Mouse (Mus musculus) limb, embryonic 10.5 days (tissue): ENCODE measurements around the gene Grm4. TPM values are rescaled to one million over a fixed set of nuclear protein-coding genes. Genes with fewer than 3 reads are reported as not detected.

Experiments
- DNase-seq: peaks from one replicate; pipeline ENCODE4 v3.0.0-alpha.2; 2017; ENCODE audit warnings: low spot score
- H3K27ac ChIP-seq: fragments of 300-500 bp; sonication (generic); 2 replicates; pipeline ENCODE4 v1.5.1; 2016; ENCODE audit warnings: mild to moderate bottlenecking
- H3K27me3 ChIP-seq: fragments of 300-500 bp; sonication (generic); 2 replicates; pipeline ENCODE4 v1.6.1; 2016; ENCODE audit warnings: low read depth, mild to moderate bottlenecking; ENCODE audit not compliant: poor library complexity, severe bottlenecking
- H3K36me3 ChIP-seq: fragments of 300-500 bp; sonication (generic); 2 replicates; pipeline ENCODE4 v1.6.1; 2016; ENCODE audit warnings: mild to moderate bottlenecking, moderate library complexity
- H3K4me1 ChIP-seq: fragments of 300-500 bp; sonication (generic); 2 replicates; pipeline ENCODE4 v1.6.1; 2016
- H3K4me3 ChIP-seq: fragments of 300-500 bp; sonication (generic); 2 replicates; pipeline ENCODE4 v1.5.1; 2016; ENCODE audit warnings: mild to moderate bottlenecking, moderate library complexity
- H3K9me3 ChIP-seq: fragments of 300-500 bp; sonication (generic); replicated peaks from 2 replicates; pipeline ENCODE4 v1.6.1; 2016; ENCODE audit warnings: mild to moderate bottlenecking
- whole genome bisulfite sequencing: fragments of 180-500 bp; shearing (Covaris S2); methylation state at CpG from one replicate; pipeline ENCODE4 v1.1.7; 2016; 5-methylcytosine and 5-hydroxymethylcytosine counted together
- polyA plus RNA-seq: library from polyadenylated mRNA; unstranded; fragments of >200 nt; fragmentation: Nextera tagmentation; extraction: Ambion mirVana; gene quantifications from 2 replicates; pipeline ENCODE4 v1.2.1, GENCODE M21; 2016

Gene Grm4
- polyA plus RNA-seq, 1 experiment from 2014 or later, result 0.06 TPM

DNA sequence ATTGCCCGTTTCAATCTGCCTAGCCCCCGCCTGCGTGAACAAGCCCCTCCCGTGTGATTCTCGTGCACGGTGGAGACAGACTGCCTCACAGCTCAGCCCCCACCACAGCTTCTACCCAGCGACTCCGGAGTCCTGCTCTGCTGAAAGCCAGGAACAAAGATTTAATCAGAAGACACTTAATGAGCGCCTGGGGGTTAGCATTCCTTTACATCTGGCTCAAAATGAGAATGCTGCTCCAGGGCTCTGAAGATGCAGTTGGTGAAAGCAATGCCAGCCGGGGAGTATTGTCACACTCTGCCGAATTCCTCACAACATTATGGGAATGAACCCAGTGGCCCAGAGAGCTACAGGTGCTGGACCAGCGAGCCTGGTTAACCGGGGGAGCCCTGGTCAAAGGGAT, 85.4 kb downstream of the Grm4 start:
- Histone ChIP-seq H3K4me3 (no peak overlapping the region), H3K27me3 (peaks cover 14% of the 10 kb centered on the region; the same call in 1 of the 2 replicates), H3K4me1 (peaks cover 43% of the 10 kb centered on the region), H3K9me3 (no peaks in the 10 kb centered on the region), H3K27ac (0 out of 2 replicates have a peak overlapping the region, but pooled peaks have one; percentile 11), H3K36me3 (no peaks in the 10 kb centered on the region)
- DNase-seq, result no peak
- WGBS, result 51% methylated on average over 13 of the region's 13 CpGs

DNA sequence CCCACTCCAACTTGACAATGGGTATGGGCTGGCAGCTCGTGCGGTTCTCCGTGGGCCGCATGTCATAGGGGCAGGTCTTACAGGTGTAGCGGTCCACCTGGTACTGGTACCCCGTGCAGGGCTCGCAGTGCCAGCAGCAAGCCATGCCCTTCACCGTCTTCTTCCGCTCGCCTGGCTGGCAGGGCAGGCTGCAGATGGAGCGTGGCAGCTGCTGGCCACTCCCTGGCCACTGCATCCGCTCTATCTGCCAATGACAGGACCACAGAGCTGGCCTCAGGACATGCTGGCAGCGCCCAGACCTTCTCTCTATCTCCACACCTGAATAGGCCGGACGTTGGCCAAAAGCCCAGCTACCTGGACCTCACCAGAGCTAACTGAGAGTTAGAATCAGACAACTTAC, 86.0 kb downstream of the Grm4 start:
- Histone ChIP-seq H3K27me3 (peaks cover 19% of the 10 kb centered on the region), H3K27ac (no peak overlapping the region), H3K4me3 (no peak overlapping the region), H3K4me1 (peaks cover 43% of the 10 kb centered on the region), H3K9me3 (no peaks in the 10 kb centered on the region), H3K36me3 (no peaks in the 10 kb centered on the region)
- 93% methylated on average over 15 of the region's 15 CpGs for WGBS
- DNase-seq, result no peak

DNA sequence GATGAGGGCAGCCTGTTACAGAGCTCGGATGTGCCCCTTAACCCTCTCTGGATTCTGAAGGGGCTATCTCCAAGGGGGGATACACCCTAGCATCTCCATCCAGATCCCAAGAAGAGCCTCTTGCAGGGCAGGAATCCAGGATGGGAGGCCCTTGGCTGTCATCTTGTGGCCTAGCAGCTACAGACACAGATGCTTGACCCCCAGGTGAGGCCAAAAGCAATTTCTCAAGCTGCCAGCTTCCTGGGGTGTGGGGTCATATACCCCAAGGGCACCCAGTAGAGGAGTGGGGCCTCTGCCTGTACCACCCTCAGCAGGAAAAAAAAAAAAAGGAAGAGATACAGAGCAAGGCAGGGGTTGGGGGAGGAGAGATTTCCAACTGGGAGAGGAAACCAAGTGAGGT, 87.1 kb downstream of the Grm4 start:
- Histone ChIP-seq H3K27ac (no peak overlapping the region), H3K4me3 (no peak overlapping the region), H3K4me1 (peaks cover 50% of the 10 kb centered on the region), H3K27me3 (peaks cover 31% of the 10 kb centered on the region), H3K9me3 (no peaks in the 10 kb centered on the region), H3K36me3 (no peaks in the 10 kb centered on the region)
- WGBS, result 80% methylated on average over 1 of the region's 1 CpGs
- DNase-seq, result no peak

DNA sequence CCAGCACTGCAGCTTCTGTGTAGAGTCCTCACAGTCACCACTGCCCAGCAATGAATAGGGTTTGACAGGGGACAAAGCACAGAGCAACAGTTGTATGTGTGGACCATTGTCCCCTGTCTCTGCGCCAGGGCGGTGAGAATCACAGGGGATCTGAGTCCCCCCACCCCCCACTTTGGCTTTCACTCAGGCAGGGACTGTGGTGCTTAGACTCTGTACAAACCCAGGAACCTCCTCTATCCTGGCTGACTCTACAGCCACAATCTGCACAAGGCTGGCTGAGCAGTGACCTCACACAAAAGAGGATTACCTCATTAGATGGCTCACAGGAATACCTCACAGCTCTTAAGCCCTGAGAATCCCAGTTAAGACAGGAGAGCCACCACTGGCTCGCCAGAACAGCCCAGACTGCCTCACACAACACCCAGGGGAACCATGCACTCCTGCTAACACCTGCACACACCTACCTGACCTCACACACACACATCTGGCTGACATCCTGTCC, 88.0 kb downstream of the Grm4 start:
- Histone ChIP-seq H3K4me3 (no peak overlapping the region), H3K9me3 (peaks cover 7% of the 10 kb centered on the region; the same call in 1 of the 2 replicates), H3K27ac (peak overlapping the region; percentile 47), H3K27me3 (peaks cover 39% of the 10 kb centered on the region), H3K36me3 (no peaks in the 10 kb centered on the region), H3K4me1 (peaks cover 50% of the 10 kb centered on the region)
- WGBS, result 64% methylated on average over 3 of the region's 3 CpGs
- DNase-seq, result no peak

DNA sequence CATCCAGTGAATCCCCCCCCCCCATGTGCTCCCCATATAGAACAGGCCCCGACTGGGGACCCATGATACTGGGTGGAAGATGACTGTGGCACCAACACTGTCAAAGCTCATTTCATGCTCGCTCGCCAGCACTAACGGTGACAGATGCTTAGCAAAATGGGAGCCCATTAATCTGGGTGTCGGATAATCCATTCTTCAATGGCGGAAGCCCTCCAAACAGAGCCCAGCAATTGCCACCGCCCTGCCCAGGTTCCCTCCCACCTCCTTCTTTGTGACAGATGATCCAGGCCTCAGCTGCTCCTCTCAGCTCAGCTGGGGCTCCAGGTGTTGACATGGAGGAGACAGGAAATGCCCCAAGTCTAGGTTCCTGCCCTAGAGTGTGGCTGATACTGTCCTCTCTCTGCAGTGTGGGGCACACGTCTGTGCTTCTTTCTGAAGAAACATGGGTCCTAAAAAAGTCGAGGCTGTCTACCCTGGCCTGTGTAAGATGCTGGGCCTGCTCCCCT, 89.0 kb downstream of the Grm4 start:
- 62% methylated on average over 9 of the region's 9 CpGs for WGBS
- peaks cover 39% of the 10 kb centered on the region for H3K27me3 ChIP-seq
- no peaks in the 10 kb centered on the region for H3K36me3 ChIP-seq
- peaks cover 10% of the 10 kb centered on the region; the same call in 1 of the 2 replicates for H3K9me3 ChIP-seq
- DNase-seq, result no peak
- no peak overlapping the region for H3K4me3 ChIP-seq
- H3K27ac ChIP-seq, result 0 out of 2 replicates have a peak overlapping the region, but pooled peaks have one; percentile 47
- peaks cover 50% of the 10 kb centered on the region for H3K4me1 ChIP-seq

DNA sequence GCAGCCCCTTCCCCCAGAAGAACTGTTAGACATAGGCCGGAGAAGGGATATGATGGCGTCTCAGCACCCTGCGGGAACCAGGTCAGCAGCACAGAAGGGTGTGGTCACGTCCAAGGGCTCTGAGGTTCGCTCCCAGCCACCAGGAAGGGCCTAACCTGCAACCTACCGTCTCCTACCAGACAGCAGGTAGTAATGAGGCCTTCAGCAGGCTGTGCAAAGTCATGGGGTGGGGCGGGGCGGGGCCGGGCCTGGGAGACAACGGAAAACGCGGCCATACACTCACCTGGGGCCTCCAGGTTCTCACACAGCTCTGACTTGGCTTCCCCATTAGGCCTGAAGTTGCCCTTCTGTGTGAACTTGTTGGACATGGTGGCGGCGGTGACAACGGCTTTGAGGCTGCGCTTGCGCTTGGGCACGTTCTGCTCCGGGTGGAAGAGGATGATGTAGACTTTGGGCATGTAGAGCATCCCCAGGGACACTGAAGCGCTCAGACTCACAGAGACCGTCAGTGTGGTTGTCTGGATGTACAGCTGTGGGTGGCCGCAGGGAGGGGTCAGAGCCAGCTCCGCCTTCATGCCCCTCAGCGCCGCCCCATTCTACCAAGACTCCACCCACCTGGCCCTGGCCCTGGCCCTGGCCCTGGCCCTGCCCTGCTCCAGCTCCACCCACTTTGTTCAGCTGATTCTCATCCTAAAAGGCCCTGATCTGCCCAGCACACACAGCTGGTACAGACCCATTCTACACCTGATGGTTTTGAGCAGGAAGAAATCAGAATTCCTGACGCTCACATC, 90.0 kb downstream of the Grm4 start:
- Histone ChIP-seq H3K36me3 (no peaks in the 10 kb centered on the region), H3K27ac (no peak overlapping the region), H3K4me1 (peaks cover 48% of the 10 kb centered on the region), H3K4me3 (no peak overlapping the region), H3K9me3 (peaks cover 10% of the 10 kb centered on the region; the same call in 1 of the 2 replicates), H3K27me3 (peaks cover 43% of the 10 kb centered on the region)
- no peak for DNase-seq
- WGBS, result 79% methylated on average over 26 of the region's 26 CpGs

DNA sequence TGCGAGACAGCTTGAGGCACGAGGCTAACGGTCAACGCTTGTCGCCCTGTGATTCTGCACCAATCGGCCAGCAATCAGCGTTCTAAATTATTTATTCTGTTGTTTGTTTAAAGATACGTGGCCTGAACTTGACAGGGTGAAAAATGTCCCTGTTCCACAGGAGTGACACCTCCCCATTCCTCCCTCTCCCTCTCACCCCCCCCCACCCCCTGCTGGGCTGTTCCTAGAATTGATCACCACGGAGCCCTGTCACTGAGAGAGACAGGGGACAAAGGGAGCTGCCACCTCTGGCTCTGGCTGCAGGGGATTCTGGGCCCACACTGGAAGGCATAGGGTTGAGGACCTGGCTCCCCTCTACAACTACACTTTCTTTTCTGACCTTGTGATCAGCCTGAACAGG, 91.4 kb downstream of the Grm4 start:
- peaks cover 10% of the 10 kb centered on the region; the same call in 1 of the 2 replicates for H3K9me3 ChIP-seq
- 18% methylated on average over 9 of the region's 9 CpGs for WGBS
- peaks cover 42% of the 10 kb centered on the region for H3K4me1 ChIP-seq
- peaks cover 44% of the 10 kb centered on the region for H3K27me3 ChIP-seq
- no peak overlapping the region for H3K4me3 ChIP-seq
- no peak for DNase-seq
- H3K27ac ChIP-seq, result no peak overlapping the region
- no peaks in the 10 kb centered on the region for H3K36me3 ChIP-seq

DNA sequence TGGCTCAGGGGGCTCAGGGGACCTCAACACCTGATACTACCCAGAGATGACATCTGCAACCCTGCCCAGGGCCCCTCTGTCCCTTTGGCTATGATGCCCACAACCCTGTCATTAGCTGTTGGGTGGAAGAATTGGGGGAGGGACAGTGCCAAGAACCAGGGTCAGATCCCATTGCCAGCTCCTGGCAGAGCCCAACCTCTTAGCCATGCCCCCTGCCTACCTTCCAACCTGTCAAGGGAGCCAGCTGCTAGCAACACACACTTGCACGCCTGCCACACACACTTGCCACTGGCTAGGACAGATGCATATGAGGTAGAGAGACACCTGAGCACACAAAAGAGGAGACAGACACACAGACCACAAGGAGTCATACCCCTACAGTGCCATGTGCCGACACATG, 96.2 kb downstream of the Grm4 start:
- Histone ChIP-seq H3K9me3 (peaks cover 10% of the 10 kb centered on the region; the same call in 1 of the 2 replicates), H3K4me1 (peaks cover 49% of the 10 kb centered on the region), H3K27ac (no peak overlapping the region), H3K36me3 (no peaks in the 10 kb centered on the region), H3K27me3 (peaks cover 22% of the 10 kb centered on the region), H3K4me3 (no peak overlapping the region)
- WGBS, result 87% methylated on average over 2 of the region's 2 CpGs
- no peak for DNase-seq

DNA sequence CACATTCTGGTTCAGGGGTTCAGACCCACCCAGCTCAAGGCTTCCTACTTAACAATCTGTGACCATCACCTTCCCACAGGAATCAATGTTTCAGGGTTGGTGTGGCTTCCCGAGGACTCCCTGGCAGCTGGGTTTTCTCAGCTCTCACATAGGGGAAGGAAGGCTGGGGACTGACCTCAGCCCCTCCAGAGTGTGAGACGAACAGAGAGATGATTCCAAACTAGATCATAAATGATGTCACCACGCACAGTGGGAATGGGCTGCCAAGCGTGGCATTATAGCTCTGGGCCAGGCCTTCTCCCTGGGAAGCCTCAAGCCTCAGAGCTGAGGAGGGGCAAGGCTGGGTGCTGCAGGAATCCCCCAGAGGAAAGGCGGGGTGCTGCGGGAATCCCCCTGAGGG, 96.8 kb downstream of the Grm4 start:
- Histone ChIP-seq H3K27me3 (peaks cover 16% of the 10 kb centered on the region), H3K9me3 (peaks cover 10% of the 10 kb centered on the region; the same call in 1 of the 2 replicates), H3K4me1 (peaks cover 43% of the 10 kb centered on the region), H3K36me3 (no peaks in the 10 kb centered on the region), H3K27ac (peak overlapping the region; percentile 90), H3K4me3 (no peak overlapping the region)
- WGBS, result 75% methylated on average over 6 of the region's 6 CpGs
- DNase-seq, result no peak

DNA sequence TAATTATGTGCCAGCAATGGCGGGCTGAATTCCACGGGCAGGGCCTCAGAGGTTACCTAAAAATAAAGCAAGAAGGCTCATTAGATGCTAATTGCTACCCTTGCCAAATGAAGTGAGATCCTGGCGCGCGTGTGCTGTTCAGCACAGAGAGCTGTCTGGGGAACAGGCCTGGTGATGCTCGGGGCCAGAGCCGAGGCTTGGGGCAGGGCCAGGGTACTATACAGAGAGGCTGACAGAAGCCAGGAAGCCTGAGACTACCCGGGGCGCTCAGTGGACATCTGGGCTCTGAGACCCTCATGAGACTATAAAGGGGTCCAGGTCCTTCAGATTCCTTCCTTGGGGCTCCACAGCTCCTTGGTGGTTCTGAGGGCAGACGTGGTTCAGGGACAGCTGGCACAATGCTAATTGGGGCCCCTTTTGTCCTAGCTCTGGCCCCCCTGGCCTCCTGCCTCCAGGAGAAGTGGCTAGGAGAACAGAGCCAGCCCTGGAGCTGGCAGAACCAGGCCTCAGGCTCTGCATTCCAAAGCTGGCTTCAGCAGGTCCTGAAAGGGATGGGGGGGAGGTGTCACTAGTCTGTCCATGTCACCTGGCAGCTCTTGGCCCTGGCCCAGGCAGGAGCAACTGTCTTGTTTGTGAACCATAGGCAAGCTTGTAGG, 98.3 kb downstream of the Grm4 start:
- H3K4me3 ChIP-seq, result 0 out of 2 replicates have a peak overlapping the region, but pooled peaks have one; percentile 27
- 15% methylated on average over 10 of the region's 10 CpGs for WGBS

DNA sequence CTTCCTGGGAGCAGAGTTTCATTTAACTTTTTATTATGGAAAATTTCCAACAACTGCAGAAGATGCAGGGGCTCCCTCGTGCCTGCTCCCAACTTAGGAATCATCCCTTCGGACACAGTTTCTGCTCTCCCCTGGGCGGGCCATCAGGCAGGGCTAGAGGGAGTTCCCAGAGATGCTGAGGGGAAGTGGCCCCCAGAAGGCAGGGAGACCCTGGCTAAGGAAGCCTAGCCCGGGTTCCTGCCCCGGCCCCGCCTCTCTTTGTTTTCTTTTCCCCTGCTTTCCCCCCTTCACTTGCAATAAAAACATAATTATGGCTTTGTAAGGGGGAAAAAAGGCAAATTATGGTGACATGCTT, 98.9 kb downstream of the Grm4 start:
- DNase-seq, result peak; percentile 71
- 0 out of 2 replicates have a peak, but pooled peaks cover 4% of the 10 kb centered on the region for H3K27me3 ChIP-seq
- WGBS, result 13% methylated on average over 6 of the region's 6 CpGs

More for the DNA sequence above, 98.3 kb downstream of the Grm4 start:
- Histone ChIP-seq H3K27me3 (0 out of 2 replicates have a peak, but pooled peaks cover 4% of the 10 kb centered on the region), H3K4me1 (peaks cover 50% of the 10 kb centered on the region), H3K9me3 (no peaks in the 10 kb centered on the region), H3K27ac (peak overlapping the region; percentile 90), H3K36me3 (no peaks in the 10 kb centered on the region)
- peak; percentile 67 for DNase-seq

DNA sequence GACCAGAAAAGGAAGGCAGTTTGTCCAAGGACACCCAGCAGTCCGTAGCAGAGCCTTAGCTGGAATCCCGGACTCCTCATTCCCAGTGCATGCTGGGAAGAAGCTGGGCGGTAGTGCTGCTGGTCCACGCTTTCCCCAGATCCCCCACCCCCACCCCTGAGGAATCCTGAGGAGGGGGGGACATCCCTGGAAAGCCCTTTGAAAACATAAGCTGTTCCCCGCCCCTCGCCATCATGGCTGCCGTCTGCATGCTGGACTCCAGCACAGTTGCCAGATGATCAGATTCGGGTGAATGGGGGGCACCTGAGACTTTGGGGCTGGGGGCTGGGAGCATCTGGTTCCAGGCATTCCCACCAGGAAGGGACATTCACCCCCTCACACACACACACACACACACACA, 99.4 kb downstream of the Grm4 start:
- H3K27ac ChIP-seq, result peak overlapping the region; percentile 90
- no peaks in the 10 kb centered on the region for H3K9me3 ChIP-seq
- H3K27me3 ChIP-seq, result 0 out of 2 replicates have a peak, but pooled peaks cover 4% of the 10 kb centered on the region
- peaks cover 50% of the 10 kb centered on the region for H3K4me1 ChIP-seq
- DNase-seq, result peak; percentile 53
- H3K36me3 ChIP-seq, result no peaks in the 10 kb centered on the region
- H3K4me3 ChIP-seq, result peak overlapping the region; percentile 27
- WGBS, result 61% methylated on average over 8 of the region's 8 CpGs

More for the DNA sequence above, 98.9 kb downstream of the Grm4 start:
- Histone ChIP-seq H3K4me3 (peak overlapping the region; percentile 27; the same call in 1 of the 2 replicates), H3K4me1 (peaks cover 50% of the 10 kb centered on the region), H3K27ac (peak overlapping the region; percentile 90), H3K36me3 (no peaks in the 10 kb centered on the region), H3K9me3 (no peaks in the 10 kb centered on the region)
